Mouse (Mus musculus) heart, embryonic 16.5 days (tissue): Measurements from ENCODE around the gene Syn3. TPM values are rescaled to one million over a fixed set of nuclear protein-coding genes. Genes with fewer than 3 reads are reported as not detected.
A peak's percentile ranks its signal among the peaks of the same experiment; 100 is the strongest.

Experiments
- ATAC-seq: fragments of 200-750 bp; cut with Nextera tagmentation; replicated peaks from 2 replicates; pipeline ENCODE4 v1.8.0; 2017; ENCODE audit warnings: moderate number of reproducible peaks; ENCODE audit not compliant: insufficient read depth, low FRiP score; ENCODE audit errors: extremely low read depth
- H3K27ac ChIP-seq: fragments of 300-500 bp; sonication (generic); 2 replicates; pipeline ENCODE4 v1.5.1; 2014; ENCODE audit warnings: mild to moderate bottlenecking, low read length, control low read depth, moderate library complexity
- H3K27me3 ChIP-seq: fragments of 300-500 bp; sonication (generic); 2 replicates; pipeline ENCODE4 v1.6.1; 2014; ENCODE audit warnings: low read length, mixed read lengths; ENCODE audit not compliant: control insufficient read depth, insufficient read depth
- H3K36me3 ChIP-seq: fragments of 300-500 bp; sonication (generic); 2 replicates; pipeline ENCODE4 v1.6.1; 2014; ENCODE audit not compliant: control insufficient read depth, insufficient read depth
- H3K4me1 ChIP-seq: fragments of 300-500 bp; sonication (generic); 2 replicates; pipeline ENCODE4 v1.6.1; 2014; ENCODE audit warnings: low read length, mixed read lengths; ENCODE audit not compliant: control insufficient read depth, insufficient read depth
- H3K4me2 ChIP-seq: fragments of 300-500 bp; sonication (generic); 2 replicates; pipeline ENCODE4 v1.6.1; 2014; ENCODE audit warnings: low read depth, mild to moderate bottlenecking, control low read depth, low read length
- H3K4me3 ChIP-seq: fragments of 300-500 bp; sonication (generic); 2 replicates; pipeline ENCODE4 v1.5.1; 2014; ENCODE audit warnings: mild to moderate bottlenecking, control low read depth, low read length
- H3K9ac ChIP-seq: fragments of 300-500 bp; sonication (generic); 2 replicates; pipeline ENCODE4 v1.6.1; 2014; ENCODE audit warnings: low read length, control low read depth
- H3K9me3 ChIP-seq: fragments of 300-500 bp; sonication (generic); replicated peaks from 2 replicates; pipeline ENCODE4 v1.6.1; 2016; ENCODE audit warnings: low read length; ENCODE audit not compliant: control insufficient read depth
- WGBS: fragments of 180-500 bp; shearing (Covaris S2); extraction: QIAGEN DNeasy Blood & Tissue Kit; methylation state at CpG from one replicate; pipeline ENCODE4 v1.1.7; 2014; 5-methylcytosine and 5-hydroxymethylcytosine counted together
- polyA plus RNA-seq: library from polyadenylated mRNA; unstranded; fragments of >200 nt; fragmentation: Nextera tagmentation; extraction: Ambion mirVana; gene quantifications from 2 replicates; pipeline ENCODE4 v1.2.1, GENCODE M21; 2015

The Syn3 gene
- polyA plus RNA-seq, 1 experiment from 2014 or later, result 0.68 TPM

DNA sequence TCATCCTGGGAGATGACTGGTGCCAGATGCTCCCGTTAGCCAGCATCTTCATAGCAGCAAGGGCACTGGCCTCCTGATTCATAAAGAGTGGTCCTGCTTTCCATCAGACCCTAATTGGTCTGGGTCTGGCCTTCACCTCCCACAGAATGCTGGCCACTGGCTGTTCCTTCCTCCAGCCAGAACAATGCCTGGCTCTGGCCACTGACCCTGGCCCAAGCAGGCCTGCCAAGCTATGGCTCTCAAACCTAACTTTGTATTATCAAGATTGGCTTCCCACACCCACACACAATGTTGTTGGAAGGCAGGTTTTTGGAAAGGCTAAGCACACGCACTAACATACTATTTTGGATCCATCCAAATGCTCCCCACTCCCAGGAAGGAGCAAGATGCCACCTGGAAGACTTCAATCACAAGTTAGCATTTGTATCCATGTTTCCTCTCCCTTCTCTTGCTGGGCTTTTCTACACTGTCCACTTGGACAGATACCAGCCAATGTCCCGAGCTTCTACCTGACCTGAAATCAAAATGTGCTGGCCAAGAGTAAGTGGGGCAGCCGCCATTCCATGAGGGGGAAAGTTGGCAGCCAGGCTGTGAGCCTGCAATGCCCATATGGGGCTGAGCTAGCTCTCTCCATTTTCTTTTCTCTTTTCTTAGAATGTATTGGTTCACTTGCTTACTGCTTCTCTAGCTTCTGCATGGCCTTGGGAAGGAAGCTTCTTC lies 175.3 kb downstream of the Syn3 start:
- ATAC-seq, result no peak
- no peaks in the 10 kb centered on the region for H3K9me3 ChIP-seq
- H3K4me1 ChIP-seq, result peaks cover 8% of the 10 kb centered on the region
- 0 out of 2 replicates have a peak, but pooled peaks cover 4% of the 10 kb centered on the region for H3K36me3 ChIP-seq
- no peaks in the 10 kb centered on the region for H3K27me3 ChIP-seq
- H3K4me2 ChIP-seq, result no peak overlapping the region
- no peak overlapping the region for H3K9ac ChIP-seq
- H3K4me3 ChIP-seq, result no peak overlapping the region
- H3K27ac ChIP-seq, result no peak overlapping the region
- WGBS, result 76% methylated on average over 4 of the region's 4 CpGs

DNA sequence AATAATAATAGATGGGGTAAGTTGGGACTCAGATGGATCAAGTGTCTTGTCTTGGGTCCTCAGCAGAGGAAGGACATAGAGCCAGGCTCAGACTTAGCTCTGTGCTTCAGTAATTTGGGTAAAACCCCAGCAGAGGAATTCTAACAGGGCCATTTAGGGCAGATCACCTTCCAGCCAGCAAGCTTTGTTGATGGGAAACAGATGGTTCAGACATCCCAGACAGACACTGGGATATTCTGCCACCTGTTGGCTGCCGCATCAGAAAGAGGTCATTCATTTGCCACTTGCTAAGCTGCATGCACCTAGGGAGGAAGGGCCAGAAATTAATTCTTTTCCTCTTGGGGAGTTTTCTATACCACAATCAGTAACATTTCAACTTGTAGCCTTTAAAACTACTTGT lies 176.7 kb downstream of the Syn3 start:
- Histone ChIP-seq H3K27ac (no peak overlapping the region), H3K27me3 (no peaks in the 10 kb centered on the region), H3K4me2 (no peak overlapping the region), H3K4me1 (peaks cover 16% of the 10 kb centered on the region), H3K9ac (no peak overlapping the region), H3K4me3 (no peak overlapping the region), H3K36me3 (0 out of 2 replicates have a peak, but pooled peaks cover 4% of the 10 kb centered on the region), H3K9me3 (no peaks in the 10 kb centered on the region)
- WGBS, result 62% methylated on average over 1 of the region's 1 CpGs
- ATAC-seq, result no peak

- no peaks in the 10 kb centered on the region for H3K27me3 ChIP-seq
- H3K4me2 ChIP-seq, result no peak overlapping the region
- 0 out of 2 replicates have a peak, but pooled peaks cover 2% of the 10 kb centered on the region for H3K36me3 ChIP-seq
- no peak overlapping the region for H3K9ac ChIP-seq
- no peak for ATAC-seq
- peaks cover 23% of the 10 kb centered on the region for H3K4me1 ChIP-seq
- 66% methylated on average over 8 of the region's 8 CpGs for WGBS
- H3K27ac ChIP-seq, result 0 out of 2 replicates have a peak overlapping the region, but pooled peaks have one; percentile 5
- no peaks in the 10 kb centered on the region for H3K9me3 ChIP-seq
- H3K4me3 ChIP-seq, result no peak overlapping the region
Observed at GRCm38 (mm10) chr10:86321194-86321593, 177.5 kb downstream of the Syn3 start.

- no peak overlapping the region for H3K4me3 ChIP-seq
- no peak overlapping the region for H3K9ac ChIP-seq
- H3K27me3 ChIP-seq, result no peaks in the 10 kb centered on the region
- no peak overlapping the region for H3K27ac ChIP-seq
- peaks cover 28% of the 10 kb centered on the region for H3K4me1 ChIP-seq
- 0 out of 2 replicates have a peak, but pooled peaks cover 2% of the 10 kb centered on the region for H3K36me3 ChIP-seq
- WGBS, result 89% methylated on average over 5 of the region's 5 CpGs
- no peaks in the 10 kb centered on the region for H3K9me3 ChIP-seq
- no peak overlapping the region for H3K4me2 ChIP-seq
- ATAC-seq, result no peak
Observed at GRCm38 (mm10) chr10:86320204-86320603, 178.5 kb downstream of the Syn3 start.

DNA sequence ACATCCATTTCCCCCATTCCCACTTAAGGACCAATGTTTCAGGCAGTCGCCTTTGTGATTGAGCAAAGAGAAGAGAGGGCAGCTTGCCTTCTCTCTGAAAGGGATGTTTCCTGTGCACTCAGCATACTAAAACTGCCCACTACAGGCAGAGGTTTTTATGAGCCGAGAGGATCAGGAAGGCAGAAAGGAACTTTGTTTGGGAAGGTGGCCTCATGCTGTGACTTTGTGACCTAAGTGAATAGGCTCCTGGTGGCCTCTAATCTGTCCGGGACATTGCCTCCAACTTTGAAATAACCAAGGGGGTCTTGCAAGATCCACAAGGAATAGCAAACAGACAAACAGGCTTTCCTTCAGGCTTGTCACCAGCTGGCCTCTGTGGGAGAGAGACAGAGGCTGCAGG lies 179.2 kb downstream of the Syn3 start:
- 67% methylated on average over 3 of the region's 3 CpGs for WGBS
- Histone ChIP-seq H3K36me3 (0 out of 2 replicates have a peak, but pooled peaks cover 2% of the 10 kb centered on the region), H3K27me3 (no peaks in the 10 kb centered on the region), H3K9me3 (no peaks in the 10 kb centered on the region), H3K9ac (no peak overlapping the region), H3K27ac (no peak overlapping the region), H3K4me1 (peaks cover 35% of the 10 kb centered on the region), H3K4me3 (no peak overlapping the region), H3K4me2 (no peak overlapping the region)
- ATAC-seq, result no peak

DNA sequence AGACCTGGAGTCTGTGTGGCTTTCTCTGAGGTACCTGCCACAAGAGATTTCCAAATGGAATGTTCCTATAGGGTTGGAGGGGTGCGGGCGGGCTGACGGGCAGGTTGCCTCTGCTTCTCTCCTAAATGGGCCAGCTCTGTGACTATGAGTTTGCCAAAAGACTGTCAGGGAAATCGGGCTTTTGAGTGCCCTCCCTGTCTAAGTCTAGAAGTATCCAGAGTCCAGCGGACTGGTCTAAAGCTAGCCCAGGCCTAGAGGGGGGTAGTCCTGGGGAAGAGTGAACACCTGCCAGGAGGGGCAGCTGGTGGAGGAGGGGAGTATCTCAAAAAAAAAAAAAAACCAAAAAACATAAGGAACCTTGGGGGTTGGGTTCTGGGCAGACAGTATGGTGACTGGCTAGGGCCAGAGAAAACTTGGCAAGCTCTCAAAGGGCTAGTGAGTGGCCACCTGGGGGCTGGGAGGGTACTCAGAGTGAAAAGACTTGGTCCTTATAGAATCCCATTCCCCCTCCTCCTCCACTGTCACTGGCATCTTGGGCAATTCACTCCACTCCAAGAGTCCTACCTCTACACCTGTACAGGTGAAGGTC lies 180.1 kb downstream of the Syn3 start:
- H3K36me3 ChIP-seq, result 0 out of 2 replicates have a peak, but pooled peaks cover 2% of the 10 kb centered on the region
- no peak for ATAC-seq
- no peak overlapping the region for H3K27ac ChIP-seq
- H3K9me3 ChIP-seq, result no peaks in the 10 kb centered on the region
- peaks cover 42% of the 10 kb centered on the region for H3K4me1 ChIP-seq
- H3K27me3 ChIP-seq, result no peaks in the 10 kb centered on the region
- H3K4me2 ChIP-seq, result no peak overlapping the region
- H3K4me3 ChIP-seq, result no peak overlapping the region
- WGBS, result 86% methylated on average over 5 of the region's 5 CpGs
- H3K9ac ChIP-seq, result no peak overlapping the region

DNA sequence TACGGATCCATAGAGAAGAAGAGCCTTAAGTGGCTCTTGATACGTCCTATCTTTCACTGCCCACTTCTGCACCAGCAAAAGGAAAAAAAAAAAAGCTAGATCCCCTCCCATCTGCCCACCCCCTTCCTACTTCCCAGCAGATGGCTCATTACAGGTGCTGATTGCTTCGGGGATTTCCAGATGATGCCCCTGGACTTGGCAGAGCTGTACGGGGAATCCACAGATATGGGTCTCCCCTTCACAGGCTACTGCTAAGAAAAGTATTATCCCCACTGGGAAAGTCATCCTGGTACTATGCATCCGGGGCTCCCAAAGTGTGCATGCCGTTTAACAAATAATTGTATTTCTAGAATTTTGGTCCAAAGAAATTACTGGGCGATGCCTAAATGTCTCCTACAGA lies 181.1 kb downstream of the Syn3 start:
- no peak overlapping the region for H3K9ac ChIP-seq
- H3K4me2 ChIP-seq, result no peak overlapping the region
- ATAC-seq, result no peak
- no peaks in the 10 kb centered on the region for H3K9me3 ChIP-seq
- no peaks in the 10 kb centered on the region for H3K27me3 ChIP-seq
- WGBS, result 57% methylated on average over 7 of the region's 7 CpGs
- no peak overlapping the region for H3K4me3 ChIP-seq
- H3K36me3 ChIP-seq, result 0 out of 2 replicates have a peak, but pooled peaks cover 2% of the 10 kb centered on the region
- H3K27ac ChIP-seq, result no peak overlapping the region
- H3K4me1 ChIP-seq, result peaks cover 48% of the 10 kb centered on the region

GRCm38 (mm10) chr10:86315513-86315912 lies 183.2 kb downstream of the Syn3 start:
- no peak for ATAC-seq
- 43% methylated on average over 3 of the region's 3 CpGs for WGBS
- Histone ChIP-seq H3K36me3 (0 out of 2 replicates have a peak, but pooled peaks cover 2% of the 10 kb centered on the region), H3K4me3 (no peak overlapping the region), H3K9ac (peak overlapping the region; percentile 11; the same call in 1 of the 2 replicates), H3K9me3 (no peaks in the 10 kb centered on the region), H3K4me2 (no peak overlapping the region), H3K27me3 (no peaks in the 10 kb centered on the region), H3K27ac (no peak overlapping the region), H3K4me1 (peaks cover 51% of the 10 kb centered on the region)

GRCm38 (mm10) chr10:86313448-86313847 lies 185.2 kb downstream of the Syn3 start:
- Histone ChIP-seq H3K9ac (0 out of 2 replicates have a peak overlapping the region, but pooled peaks have one; percentile 39), H3K27ac (peak overlapping the region; percentile 80), H3K4me3 (no peak overlapping the region), H3K9me3 (no peaks in the 10 kb centered on the region), H3K4me1 (peaks cover 51% of the 10 kb centered on the region), H3K4me2 (no peak overlapping the region), H3K36me3 (0 out of 2 replicates have a peak, but pooled peaks cover 2% of the 10 kb centered on the region), H3K27me3 (no peaks in the 10 kb centered on the region)
- 35% methylated on average over 1 of the region's 1 CpGs for WGBS
- peak; percentile 72 for ATAC-seq
